Mouse (Mus musculus): ENCODE measurements around the gene Suz12. TPM values are rescaled to one million over a fixed set of nuclear protein-coding genes. Genes with fewer than 3 reads are reported as not detected.

Gene Suz12
- 21.3 TPM in 2 replicates for polyA plus RNA-seq (2014; fragmentation: Nextera tagmentation; extraction: Ambion mirVana)

- Histone ChIP-seq H3K36me3 (ENCODE audit: control insufficient read depth, insufficient read depth, low read length) (no peaks in the 10 kb centered on the region), H3K27ac (ENCODE audit: low read depth, low read length) (peak within 1 kb of the TSS; percentile 99), H3K4me1 (ENCODE audit: control insufficient read depth, insufficient read depth, low read length) (peaks cover 2% of the 10 kb centered on the region; the same call in 1 of the 2 replicates), H3K4me3 (ENCODE audit: low read depth, low read length) (peak within 1 kb of the TSS; percentile 77), H3K9me3 (ENCODE audit: control insufficient read depth, low read length) (no peaks in the 10 kb centered on the region), H3K9ac (ENCODE audit: low read length) (peak within 1 kb of the TSS; percentile 89), H3K27me3 (ENCODE audit: control insufficient read depth, insufficient read depth, low read length) (no peaks in the 10 kb centered on the region), H3K4me2 (ENCODE audit: low read depth) (peak within 1 kb of the TSS; percentile 67)
- whole genome bisulfite sequencing = under 1% methylated on average over 53 of the region's 74 CpGs
- ATAC-seq (ENCODE audit: insufficient read depth, low FRiP score, low TSS enrichment) (peak; percentile 92), DNase-seq (ENCODE audit: low spot score) (peak; percentile 100)
These were observed at the start of gene Suz12 for GRCm38 (mm10) chr11:79992592-79993355. TSS of gene Suz12 (plus strand) at chr11:79993106.

- ATAC-seq (ENCODE audit: insufficient read depth, low FRiP score, low TSS enrichment) = no peak
- H3K27ac ChIP-seq (ENCODE audit: low read depth, low read length) = no peak overlapping the region
- peaks cover 13% of the 10 kb centered on the region for H3K36me3 ChIP-seq (ENCODE audit: control insufficient read depth, insufficient read depth, low read length)
- H3K4me1 ChIP-seq (ENCODE audit: control insufficient read depth, insufficient read depth, low read length) = no peaks in the 10 kb centered on the region
- H3K27me3 ChIP-seq (ENCODE audit: control insufficient read depth, insufficient read depth, low read length) = no peaks in the 10 kb centered on the region
- no peak overlapping the region for H3K4me3 ChIP-seq (ENCODE audit: low read depth, low read length)
- DNase-seq (ENCODE audit: low spot score) = no peak
- 90% methylated on average over 8 of the region's 8 CpGs for WGBS
- H3K4me2 ChIP-seq (ENCODE audit: low read depth) = no peak overlapping the region
- no peaks in the 10 kb centered on the region for H3K9me3 ChIP-seq (ENCODE audit: control insufficient read depth, low read length)
- H3K9ac ChIP-seq (ENCODE audit: low read length) = no peak overlapping the region
These were observed 49.8 kb upstream of the Suz12 start for GRCm38 (mm10) chr11:79943136-79943535.

- 94% methylated on average over 7 of the region's 7 CpGs for WGBS
- ATAC-seq (ENCODE audit: insufficient read depth, low FRiP score, low TSS enrichment) (no peak), DNase-seq (ENCODE audit: low spot score) (no peak)
- H3K4me2 ChIP-seq (ENCODE audit: low read depth) = no peak overlapping the region
- peaks cover 13% of the 10 kb centered on the region for H3K36me3 ChIP-seq (ENCODE audit: control insufficient read depth, insufficient read depth, low read length)
- no peak overlapping the region for H3K9ac ChIP-seq (ENCODE audit: low read length)
- H3K27me3 ChIP-seq (ENCODE audit: control insufficient read depth, insufficient read depth, low read length) = no peaks in the 10 kb centered on the region
- H3K4me3 ChIP-seq (ENCODE audit: low read depth, low read length) = no peak overlapping the region
- no peaks in the 10 kb centered on the region for H3K9me3 ChIP-seq (ENCODE audit: control insufficient read depth, low read length)
- H3K4me1 ChIP-seq (ENCODE audit: control insufficient read depth, insufficient read depth, low read length) = no peaks in the 10 kb centered on the region
- H3K27ac ChIP-seq (ENCODE audit: low read depth, low read length) = no peak overlapping the region
These were observed 49.3 kb upstream of the Suz12 start for GRCm38 (mm10) chr11:79943601-79944000.

GRCm38 (mm10) chr11:79947265-79947664 lies 45.6 kb upstream of the Suz12 start:
- peaks cover 16% of the 10 kb centered on the region for H3K36me3 ChIP-seq (ENCODE audit: control insufficient read depth, insufficient read depth, low read length)
- no peak overlapping the region for H3K9ac ChIP-seq (ENCODE audit: low read length)
- WGBS = 98% methylated on average over 3 of the region's 3 CpGs
- no peak for ATAC-seq (ENCODE audit: insufficient read depth, low FRiP score, low TSS enrichment)
- H3K27ac ChIP-seq (ENCODE audit: low read depth, low read length) = no peak overlapping the region
- DNase-seq (ENCODE audit: low spot score) = no peak
- no peaks in the 10 kb centered on the region for H3K4me1 ChIP-seq (ENCODE audit: control insufficient read depth, insufficient read depth, low read length)
- no peaks in the 10 kb centered on the region for H3K9me3 ChIP-seq (ENCODE audit: control insufficient read depth, low read length)
- no peak overlapping the region for H3K4me2 ChIP-seq (ENCODE audit: low read depth)
- H3K27me3 ChIP-seq (ENCODE audit: control insufficient read depth, insufficient read depth, low read length) = no peaks in the 10 kb centered on the region
- H3K4me3 ChIP-seq (ENCODE audit: low read depth, low read length) = no peak overlapping the region

- Histone ChIP-seq H3K4me1 (ENCODE audit: control insufficient read depth, insufficient read depth, low read length) (peaks cover 7% of the 10 kb centered on the region), H3K36me3 (ENCODE audit: control insufficient read depth, insufficient read depth, low read length) (peaks cover 2% of the 10 kb centered on the region; the same call in 1 of the 2 replicates), H3K27ac (ENCODE audit: low read depth, low read length) (no peak overlapping the region), H3K4me3 (ENCODE audit: low read depth, low read length) (peak overlapping the region; percentile 74), H3K27me3 (ENCODE audit: control insufficient read depth, insufficient read depth, low read length) (no peaks in the 10 kb centered on the region), H3K9me3 (ENCODE audit: control insufficient read depth, low read length) (no peaks in the 10 kb centered on the region), H3K4me2 (ENCODE audit: low read depth) (peak overlapping the region; percentile 69), H3K9ac (ENCODE audit: low read length) (peak overlapping the region; percentile 71)
- DNase-seq (ENCODE audit: low spot score) (peak; percentile 12), ATAC-seq (ENCODE audit: insufficient read depth, low FRiP score, low TSS enrichment) (peak; percentile 41)
- WGBS = 8% methylated on average over 27 of the region's 27 CpGs
These were observed 31.4 kb upstream of the Suz12 start for GRCm38 (mm10) chr11:79961346-79962124.

- peak; percentile 100 for DNase-seq (ENCODE audit: low spot score)
- WGBS = under 1% methylated on average over 46 of the region's 46 CpGs
- no peak within 1 kb of the TSS for H3K27ac ChIP-seq (ENCODE audit: low read depth, low read length)
These were observed 30.6 kb upstream of the Suz12 start, which contains the start of gene Utp6 for GRCm38 (mm10) chr11:79962125-79962876. TSS of gene Utp6 (minus strand) at chr11:79962390.

GRCm38 (mm10) chr11:79962877-79963183 lies 30.1 kb upstream of the Suz12 start:
- H3K4me2 ChIP-seq (ENCODE audit: low read depth) = peak overlapping the region; percentile 30
- H3K27ac ChIP-seq (ENCODE audit: low read depth, low read length) = no peak overlapping the region
- WGBS = 6% methylated on average over 9 of the region's 9 CpGs
- H3K4me3 ChIP-seq (ENCODE audit: low read depth, low read length) = peak overlapping the region; percentile 74
- H3K4me1 ChIP-seq (ENCODE audit: control insufficient read depth, insufficient read depth, low read length) = peaks cover 7% of the 10 kb centered on the region
- H3K36me3 ChIP-seq (ENCODE audit: control insufficient read depth, insufficient read depth, low read length) = 0 out of 2 replicates have a peak, but pooled peaks cover 2% of the 10 kb centered on the region
- H3K9me3 ChIP-seq (ENCODE audit: control insufficient read depth, low read length) = no peaks in the 10 kb centered on the region
- H3K27me3 ChIP-seq (ENCODE audit: control insufficient read depth, insufficient read depth, low read length) = no peaks in the 10 kb centered on the region
- no peak overlapping the region for H3K9ac ChIP-seq (ENCODE audit: low read length)
- DNase-seq (ENCODE audit: low spot score) (no peak), ATAC-seq (ENCODE audit: insufficient read depth, low FRiP score, low TSS enrichment) (no peak)

More at GRCm38 (mm10) chr11:79962125-79962876, 30.6 kb upstream of the Suz12 start, which contains the start of gene Utp6:
- Histone ChIP-seq H3K9ac (ENCODE audit: low read length) (peak within 1 kb of the TSS; percentile 71), H3K36me3 (ENCODE audit: control insufficient read depth, insufficient read depth, low read length) (0 out of 2 replicates have a peak, but pooled peaks cover 2% of the 10 kb centered on the region), H3K4me3 (ENCODE audit: low read depth, low read length) (peak within 1 kb of the TSS; percentile 74), H3K4me1 (ENCODE audit: control insufficient read depth, insufficient read depth, low read length) (peaks cover 7% of the 10 kb centered on the region), H3K27me3 (ENCODE audit: control insufficient read depth, insufficient read depth, low read length) (no peaks in the 10 kb centered on the region), H3K4me2 (ENCODE audit: low read depth) (peak within 1 kb of the TSS; percentile 69), H3K9me3 (ENCODE audit: control insufficient read depth, low read length) (no peaks in the 10 kb centered on the region)
- peak; percentile 87 for ATAC-seq (ENCODE audit: insufficient read depth, low FRiP score, low TSS enrichment)

GRCm38 (mm10) chr11:79963212-79963974 lies 29.5 kb upstream of the Suz12 start:
- H3K4me3 ChIP-seq (ENCODE audit: low read depth, low read length) = peak overlapping the region; percentile 74; the same call in 1 of the 2 replicates
- no peak overlapping the region for H3K9ac ChIP-seq (ENCODE audit: low read length)
- DNase-seq (ENCODE audit: low spot score) = no peak
- WGBS = 60% methylated on average over 8 of the region's 8 CpGs
- H3K9me3 ChIP-seq (ENCODE audit: control insufficient read depth, low read length) = no peaks in the 10 kb centered on the region
- 0 out of 2 replicates have a peak, but pooled peaks cover 2% of the 10 kb centered on the region for H3K36me3 ChIP-seq (ENCODE audit: control insufficient read depth, insufficient read depth, low read length)
- H3K4me1 ChIP-seq (ENCODE audit: control insufficient read depth, insufficient read depth, low read length) = peaks cover 7% of the 10 kb centered on the region
- H3K27ac ChIP-seq (ENCODE audit: low read depth, low read length) = no peak overlapping the region
- H3K4me2 ChIP-seq (ENCODE audit: low read depth) = peak overlapping the region; percentile 30; the same call in 1 of the 2 replicates
- H3K27me3 ChIP-seq (ENCODE audit: control insufficient read depth, insufficient read depth, low read length) = no peaks in the 10 kb centered on the region
- no peak for ATAC-seq (ENCODE audit: insufficient read depth, low FRiP score, low TSS enrichment)
